Mouse (Mus musculus) MEL (cell line): ENCODE data around the gene Ly6g6d.

Source experiments
- CTCF ChIP-seq, 3 experiments: IDR thresholded peaks in 2 of 3; conservative IDR thresholded peaks in 1 of 3; 2 replicates each; pipeline ENCODE4 v1.5.1; 2011 to 2012; ENCODE audit warnings: low read length in 3 of 3, low read depth in 2 of 3, mild to moderate bottlenecking in 2 of 3, improper control_type of control experiment in 1 of 3, inconsistent platforms in 1 of 3, mixed read lengths in 1 of 3, moderate library complexity in 1 of 3; ENCODE audit not compliant: control insufficient read depth in 1 of 3, insufficient read depth in 1 of 3, poor library complexity in 1 of 3, severe bottlenecking in 1 of 3
- ETS1 ChIP-seq: IDR thresholded peaks from 2 replicates; pipeline ENCODE4 v1.6.1; 2012; ENCODE audit warnings: low read depth, mild to moderate bottlenecking, inconsistent platforms, low read length, improper control_type of control experiment, moderate library complexity
- GATA1 ChIP-seq: IDR thresholded peaks from 2 replicates; pipeline ENCODE4 v1.6.1; 2011; ENCODE audit warnings: low read depth, low read length, improper control_type of control experiment

DNA sequence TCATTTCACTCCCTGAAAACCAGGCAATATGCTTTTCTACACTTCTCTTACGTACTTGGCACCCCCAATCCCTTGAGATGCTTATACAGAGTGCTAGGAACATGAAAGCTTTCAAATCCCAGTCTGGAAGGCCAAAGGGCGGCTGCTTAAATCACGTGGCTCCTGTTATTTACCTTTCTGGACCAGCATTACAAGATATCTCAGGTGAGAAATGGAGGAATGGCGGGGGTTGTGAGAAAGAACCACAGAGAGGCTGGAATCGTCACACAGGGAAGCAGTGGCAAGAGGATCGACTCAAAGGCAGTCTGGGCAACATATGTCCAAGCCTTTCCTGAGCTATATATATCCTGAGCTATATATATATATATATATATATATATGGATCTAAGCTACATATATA is 47.7 kb upstream of the Ly6g6d start:
- TF ChIP-seq GATA1 (no peak), ETS1 (no peak), CTCF (IDR thresholded peaks at IDR 0.05 in 2 of 3, conservative IDR thresholded peaks at IDR 0.05 in 1 of 3; ENCODE audit: control insufficient read depth in 1 of 3, insufficient read depth in 1 of 3, low read depth in 2 of 3, low read length in 3 of 3, poor library complexity in 1 of 3, severe bottlenecking in 1 of 3) (no peak)
